Mouse (Mus musculus) adrenal gland, adult 2 months (tissue): Measurements from ENCODE around the gene Gpr146. TPM values are rescaled to one million over a fixed set of nuclear protein-coding genes. Genes with fewer than 3 reads are reported as not detected.

Experiments
- DNase-seq: peaks from one replicate; pipeline ENCODE4 v3.0.0; 2021
- polyA plus RNA-seq: library from polyadenylated mRNA; depleted of rRNA; stranded (reverse); fragments of >200 nt; gene quantifications from 2 replicates; pipeline ENCODE4 v1.2.3, GENCODE M21; 2012
- total RNA-seq, 2 experiments: library from RNA; stranded (reverse); gene quantifications; 2 replicates each; pipeline ENCODE4 v1.2.3; 2021

The Gpr146 gene
- total and polyA plus RNA-seq, 3 experiments, result 9.2 to 31.4 (median 21.2) TPM

DNA sequence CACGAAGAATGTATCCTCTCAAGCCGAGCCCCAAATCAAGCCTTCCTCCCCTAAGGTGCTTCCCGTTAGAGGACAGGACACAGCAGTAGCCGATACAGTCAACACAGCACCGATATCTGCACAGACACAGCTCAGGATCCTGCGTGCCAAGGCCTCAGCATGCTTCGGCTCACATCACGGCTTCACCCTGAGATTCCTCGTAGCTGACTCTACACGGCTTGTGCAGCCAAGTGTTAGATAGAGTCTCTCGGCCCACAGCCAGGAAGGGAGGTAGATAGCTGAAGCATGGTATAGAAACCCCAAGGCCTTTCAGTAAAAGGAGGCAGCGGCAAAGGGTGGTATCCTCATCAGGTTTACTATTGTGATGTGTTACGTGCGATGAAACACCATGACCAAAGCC lies 22.5 kb downstream of the Gpr146 start:
- DNase-seq, result no peak

DNA sequence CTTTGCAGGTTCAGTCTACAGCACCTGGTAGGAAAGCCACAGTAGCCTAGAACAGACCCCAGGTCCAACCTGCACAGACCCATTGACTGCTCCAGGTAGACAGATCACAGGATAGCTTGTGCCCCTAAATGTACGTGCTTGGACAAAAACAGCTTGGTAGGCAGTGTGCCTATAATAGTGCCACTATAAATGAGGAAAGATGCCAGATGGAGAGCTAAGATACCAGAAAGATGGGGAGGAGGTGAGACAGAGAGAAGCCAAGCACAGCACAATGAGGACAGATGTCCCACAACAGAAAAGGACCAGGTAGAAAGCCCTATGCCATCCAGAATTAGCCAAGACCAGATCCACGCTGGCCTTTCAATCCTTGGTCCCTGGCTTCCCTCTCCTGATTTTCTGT lies 24.6 kb downstream of the Gpr146 start:
- no peak for DNase-seq

DNA sequence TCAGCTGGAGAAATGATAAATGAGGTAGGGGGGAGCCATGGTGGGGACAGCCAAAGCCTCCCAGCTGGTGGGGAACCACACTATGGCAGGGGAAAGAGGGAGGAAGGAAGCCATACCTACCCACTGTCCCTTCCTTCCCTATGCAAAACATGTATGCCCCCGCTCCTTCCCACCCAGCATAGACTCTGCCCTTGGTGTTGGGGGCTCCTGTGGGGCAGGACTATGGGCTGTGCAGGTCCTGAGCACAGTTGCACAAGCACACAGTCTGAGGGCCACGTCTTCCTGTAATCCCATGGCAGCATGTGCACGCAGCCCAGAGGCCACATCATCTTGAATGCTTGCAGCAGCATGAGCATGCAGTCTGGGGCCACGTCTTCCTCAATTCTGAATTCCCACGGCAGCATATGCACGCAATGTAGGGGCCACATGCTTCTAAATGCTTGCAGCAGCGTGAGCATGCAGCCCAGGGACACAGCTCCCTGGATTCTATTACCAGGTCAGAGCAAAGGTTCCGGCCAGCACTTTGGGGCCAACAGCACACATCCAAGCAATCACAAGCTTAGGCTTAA lies 26.3 kb downstream of the Gpr146 start:
- DNase-seq, result no peak

DNA sequence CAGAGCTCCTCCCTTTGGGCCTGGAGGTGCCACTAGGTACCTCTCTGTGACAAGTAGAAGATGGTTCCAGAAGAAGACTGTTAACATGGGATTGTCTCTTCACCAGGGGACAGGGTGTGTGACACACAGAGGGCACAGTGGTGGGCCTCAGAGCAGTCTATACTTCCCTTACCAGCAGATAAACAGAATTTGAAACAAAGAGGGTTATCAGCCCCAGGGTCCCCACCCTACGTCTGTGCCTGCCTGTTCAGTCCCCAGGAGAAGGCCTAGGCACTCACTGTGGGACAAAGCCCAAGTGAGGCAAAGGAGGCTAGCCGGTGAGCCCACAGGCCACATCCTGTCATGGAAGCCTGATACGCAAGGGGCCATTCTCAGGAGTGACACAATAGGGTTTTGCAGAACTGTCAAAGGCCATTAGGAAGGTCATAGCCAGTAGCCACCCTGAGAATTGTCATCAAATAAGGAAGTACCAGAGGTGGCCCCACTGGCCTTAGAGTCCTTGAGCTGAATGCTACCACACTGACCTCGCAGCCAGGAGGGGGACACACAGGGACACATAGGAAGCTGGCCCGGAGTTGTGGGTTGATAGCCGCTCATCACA lies 27.4 kb downstream of the Gpr146 start, which contains the start of gene C130050O18Rik:
TSS of gene C130050O18Rik (plus strand) at position 480 of the 601 bp plus-strand sequence.
- no peak for DNase-seq

DNA sequence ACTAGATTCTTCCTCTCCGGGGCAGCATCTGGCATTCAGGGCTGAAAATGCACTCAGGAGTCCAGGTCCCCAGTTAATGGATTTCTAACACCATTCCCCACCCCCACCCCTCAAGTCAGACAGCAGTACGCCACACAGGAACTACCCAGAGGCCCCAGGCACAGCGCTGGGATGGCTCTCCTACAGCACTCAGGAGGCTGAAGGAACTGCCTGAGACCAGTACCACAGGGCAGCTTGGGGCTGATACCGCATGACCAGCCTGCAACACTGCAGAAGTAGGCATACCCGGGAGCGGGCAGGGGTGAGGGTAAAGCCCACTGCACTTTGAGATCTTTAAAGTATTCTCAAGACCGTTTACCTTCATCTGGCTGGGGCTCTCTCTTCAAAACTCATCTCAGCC lies 28.0 kb downstream of the Gpr146 start:
- no peak for DNase-seq

DNA sequence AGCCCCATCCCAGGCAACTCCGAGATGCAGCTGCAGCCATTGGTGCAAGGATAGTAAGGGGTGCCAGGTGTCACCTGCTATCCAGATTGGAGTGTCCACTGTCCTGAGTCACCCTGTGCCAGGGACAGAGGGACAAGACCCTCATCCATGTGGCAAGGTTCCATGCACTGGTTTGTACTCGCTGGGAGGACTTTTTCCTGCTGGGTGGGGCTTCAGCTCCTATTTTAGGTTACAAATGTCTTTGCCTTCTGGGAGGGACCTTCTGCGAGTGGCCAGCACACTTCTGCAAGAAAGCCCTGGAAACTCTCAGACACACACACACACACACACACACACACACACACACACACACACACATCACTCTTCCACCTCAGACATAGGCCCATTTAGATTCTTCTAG lies 28.5 kb downstream of the Gpr146 start:
- DNase-seq, result no peak

DNA sequence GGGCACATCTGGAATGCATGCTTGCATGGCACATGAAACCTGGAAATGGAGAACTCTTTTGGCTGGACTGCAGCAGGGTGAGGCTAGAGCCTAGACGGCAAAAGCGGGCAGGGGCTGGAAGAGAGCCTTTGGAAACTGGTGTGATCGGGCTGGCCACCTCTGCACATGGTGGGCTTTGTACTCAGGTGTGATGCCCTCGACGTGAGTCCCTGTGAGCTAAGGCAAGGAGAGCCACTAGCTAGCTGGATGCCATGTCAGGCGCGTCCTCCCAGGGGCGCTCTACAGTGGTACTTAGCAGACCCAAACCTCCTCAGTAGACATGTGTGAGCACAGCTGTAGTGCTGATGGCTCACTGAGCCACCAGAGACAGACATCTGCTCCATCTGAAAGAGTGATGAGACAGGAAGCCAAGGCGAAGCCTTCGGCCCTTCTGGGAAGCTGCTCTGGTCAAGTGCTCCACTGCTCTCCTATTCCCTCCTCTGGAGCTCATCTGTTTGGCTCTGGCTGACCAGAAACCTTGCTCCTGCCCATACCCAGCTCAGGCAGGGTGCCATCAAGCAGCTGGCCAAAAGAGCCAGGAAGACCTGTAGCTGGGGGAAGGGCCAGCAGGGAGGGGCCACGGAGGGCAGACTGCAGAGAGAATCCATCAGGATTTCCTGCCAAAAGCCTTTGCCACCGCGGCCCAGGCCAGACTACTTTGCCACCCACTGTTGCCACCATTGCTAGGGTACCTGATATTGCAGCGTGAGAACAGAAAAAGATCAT lies 29.8 kb downstream of the Gpr146 start:
- peak; percentile 65 for DNase-seq

DNA sequence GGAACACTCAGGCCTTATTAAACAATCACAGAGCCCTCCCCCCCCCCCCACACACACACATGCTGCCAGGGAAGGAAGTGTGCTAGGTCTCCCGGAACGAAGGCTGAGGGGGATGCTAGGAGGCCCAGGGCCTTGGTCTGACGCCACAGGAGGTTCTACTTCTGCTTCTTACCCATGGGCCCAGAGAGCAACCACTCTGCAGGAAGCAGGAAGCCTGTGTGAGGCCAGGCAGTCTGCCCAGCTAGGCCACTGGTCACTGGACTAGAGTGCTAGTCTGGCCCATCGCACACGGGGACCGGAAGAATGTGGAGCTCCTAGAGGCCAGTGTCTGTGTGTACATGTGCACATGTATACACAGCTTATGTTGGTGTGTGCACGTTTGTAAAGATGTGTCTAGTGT lies 31.0 kb downstream of the Gpr146 start:
- no peak for DNase-seq

DNA sequence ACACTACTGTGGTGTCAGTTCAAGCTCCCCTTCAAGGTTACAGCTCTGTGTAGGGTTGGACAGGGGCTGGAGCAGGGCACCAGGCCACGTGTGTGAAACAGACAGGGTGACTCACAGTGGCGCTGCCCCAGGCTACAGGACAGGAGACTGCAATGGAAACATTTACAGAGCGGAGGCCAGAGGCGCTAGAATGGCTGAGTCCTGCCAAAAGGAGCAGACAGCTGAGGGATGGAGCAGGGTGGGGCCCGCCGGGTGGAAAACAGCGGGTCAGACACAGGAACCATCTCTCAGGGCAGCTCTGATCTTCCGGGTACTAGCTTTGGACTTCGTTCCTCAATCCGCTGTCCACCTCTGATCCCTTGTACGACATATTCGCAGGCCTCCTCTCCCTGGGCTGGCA lies 31.9 kb downstream of the Gpr146 start:
- peak; percentile 93 for DNase-seq

DNA sequence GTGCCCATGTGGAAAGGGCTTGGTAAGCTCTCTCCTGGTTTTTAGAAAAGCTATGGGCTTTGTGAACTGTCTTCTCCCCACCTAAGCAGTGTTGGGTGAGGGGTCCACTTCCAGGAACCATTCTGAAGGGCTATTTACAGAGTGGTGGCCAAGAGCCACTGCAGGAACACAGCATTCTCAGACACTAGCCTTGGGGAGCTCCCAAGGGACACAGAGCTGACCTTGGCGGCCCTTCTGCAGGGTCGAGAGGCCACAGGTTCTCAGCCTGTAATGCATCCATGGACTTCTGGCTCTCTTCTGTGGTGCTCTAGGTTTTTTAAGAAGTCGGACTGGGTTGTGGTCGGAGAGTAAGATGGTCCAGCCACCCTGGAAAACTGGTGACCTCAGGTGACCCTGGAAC lies 32.6 kb downstream of the Gpr146 start:
- no peak for DNase-seq

DNA sequence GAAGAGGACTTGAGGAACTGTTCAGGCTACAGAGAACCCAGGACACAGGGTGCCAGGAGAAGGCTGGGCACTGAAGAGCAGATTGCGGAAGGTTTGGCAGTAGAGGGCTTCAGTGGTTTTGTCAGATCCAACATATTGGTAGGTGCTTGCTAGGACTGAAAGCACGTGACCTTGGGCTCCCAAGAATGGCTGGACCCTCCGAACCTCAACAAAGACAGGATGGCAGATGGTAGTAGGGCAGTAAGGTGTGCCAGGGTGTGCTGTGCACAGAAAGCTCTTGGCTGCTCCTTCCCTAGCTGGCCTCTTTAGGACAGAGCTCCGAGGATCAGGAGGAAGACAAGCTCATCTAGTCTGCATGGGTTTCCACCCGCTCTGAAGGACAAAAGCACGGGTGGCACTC lies 33.6 kb downstream of the Gpr146 start:
- no peak for DNase-seq

DNA sequence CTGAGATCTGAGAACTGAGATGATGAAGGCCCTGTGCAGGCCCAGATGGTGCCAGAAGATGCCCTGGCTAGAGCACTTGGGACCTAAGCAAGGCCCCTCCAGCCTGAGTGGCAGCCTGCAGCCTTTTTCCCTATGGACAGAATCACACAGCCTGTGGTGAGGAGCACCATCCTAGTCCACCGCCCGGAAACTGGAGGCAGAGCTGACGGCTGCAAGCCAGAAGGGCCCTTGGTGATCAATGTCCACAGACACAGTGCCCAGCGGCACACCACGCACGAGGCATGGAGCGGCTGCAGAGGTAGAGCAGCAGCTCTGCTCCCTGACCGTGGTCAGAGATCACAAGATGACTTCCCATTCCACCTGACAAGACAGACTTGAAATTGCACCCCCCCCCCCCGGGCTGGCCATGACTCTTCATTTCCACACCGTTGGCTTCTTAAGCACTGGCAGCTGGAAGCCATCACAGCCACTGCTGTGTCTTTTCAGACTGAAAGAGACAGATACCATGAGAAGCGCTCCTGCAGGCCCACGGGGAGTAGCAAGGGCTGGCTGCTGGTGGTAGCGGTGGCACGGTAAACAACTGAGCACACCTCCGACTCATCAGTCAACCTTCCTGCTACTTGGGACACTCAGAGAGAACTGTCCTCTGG lies 34.3 kb downstream of the Gpr146 start:
- DNase-seq, result no peak

DNA sequence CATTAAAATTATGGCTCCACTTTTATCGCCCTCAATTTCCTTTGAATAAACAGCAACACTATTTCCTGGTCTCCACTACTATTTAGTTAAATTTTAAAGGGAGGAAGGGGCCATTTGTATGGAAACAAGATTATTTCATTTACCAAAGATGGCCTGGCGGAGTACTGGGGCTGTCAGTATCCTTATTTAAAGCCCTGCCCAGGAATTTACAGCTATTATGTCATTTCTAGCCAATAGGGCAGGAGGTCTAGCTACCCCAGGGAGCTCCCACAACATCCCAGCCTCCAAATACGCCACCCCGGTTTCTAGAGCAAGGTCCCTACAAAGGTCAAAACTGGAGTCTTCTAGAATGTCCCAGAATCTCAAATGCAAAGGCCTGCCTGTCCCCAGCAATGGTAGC lies 36.0 kb downstream of the Gpr146 start:
- DNase-seq, result no peak

DNA sequence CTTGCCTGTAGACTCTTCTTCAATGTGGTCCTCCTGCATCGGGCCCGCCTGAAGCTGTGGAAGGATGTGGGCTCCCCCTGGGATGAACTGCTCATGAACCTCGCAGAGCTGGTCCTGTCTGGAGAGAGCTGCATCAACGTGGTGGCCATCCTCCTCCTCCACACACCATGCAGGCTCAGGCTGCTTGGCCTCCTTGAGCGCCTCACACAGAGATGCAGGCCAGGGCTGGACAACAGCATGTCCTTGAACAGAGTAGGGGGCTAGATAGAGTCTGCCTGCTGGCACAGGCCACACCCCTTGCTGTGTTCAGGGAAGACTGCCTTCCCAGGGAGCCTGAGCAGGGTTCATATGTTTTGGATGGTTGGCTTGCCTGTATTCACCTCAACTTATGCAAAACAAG lies 37.5 kb downstream of the Gpr146 start:
- DNase-seq, result no peak

DNA sequence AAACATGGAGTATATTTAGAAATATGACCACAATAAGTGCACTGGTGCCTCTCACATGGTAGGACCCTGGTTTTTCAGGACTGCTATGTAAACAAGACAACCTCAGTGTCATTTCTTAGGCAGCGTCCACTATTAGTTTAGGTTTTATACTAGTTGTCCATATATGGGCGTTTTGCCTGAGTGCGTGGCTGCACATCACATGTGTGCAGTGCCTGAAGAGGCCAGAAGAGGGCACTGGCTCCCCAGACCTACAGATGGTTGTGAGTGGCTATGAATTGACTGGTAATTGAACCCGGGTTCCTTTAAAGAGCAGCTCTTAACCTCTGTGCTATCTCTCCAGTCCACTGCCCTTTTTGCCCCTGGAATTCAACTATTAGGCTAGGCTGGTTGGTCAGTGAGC lies 39.4 kb downstream of the Gpr146 start:
- DNase-seq, result no peak

DNA sequence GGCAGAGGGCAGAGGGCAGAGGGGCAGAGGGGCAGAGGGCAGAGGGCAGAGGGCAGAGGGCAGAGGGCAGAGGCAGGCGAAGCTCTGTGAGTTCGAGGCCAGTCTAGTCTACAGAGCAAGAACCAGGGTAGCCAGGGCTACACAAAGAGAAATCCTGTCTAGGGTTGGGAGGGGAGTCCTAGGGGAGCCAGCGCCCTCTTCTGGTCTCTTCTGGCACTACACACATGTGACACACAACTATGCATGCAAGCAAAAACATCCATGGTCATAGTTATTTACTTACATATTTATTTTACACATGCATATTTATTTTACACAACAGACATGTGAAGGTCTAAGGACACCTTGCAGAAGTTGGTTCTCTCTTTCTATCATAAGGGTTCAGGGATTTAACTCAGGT lies 40.0 kb downstream of the Gpr146 start:
- no peak for DNase-seq

DNA sequence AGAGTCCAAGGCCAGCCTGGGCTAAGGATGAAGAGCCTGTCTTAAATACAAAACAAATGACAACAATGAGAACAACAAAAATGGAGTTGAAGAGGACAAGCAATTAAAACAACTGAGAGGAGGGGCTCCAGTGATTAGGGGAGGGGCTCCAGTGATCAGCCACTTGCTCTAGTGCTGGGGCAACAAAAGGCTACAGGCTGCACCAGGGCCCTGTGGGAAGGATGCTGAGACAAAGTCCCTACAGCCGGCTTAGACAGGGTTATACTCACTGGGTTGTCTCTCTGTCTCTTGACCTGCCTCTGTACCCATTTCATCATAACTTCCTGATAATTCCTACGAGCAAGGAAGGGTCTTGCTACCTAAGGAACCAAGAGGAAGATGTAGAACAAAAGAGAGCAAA lies 40.6 kb downstream of the Gpr146 start:
- no peak for DNase-seq

DNA sequence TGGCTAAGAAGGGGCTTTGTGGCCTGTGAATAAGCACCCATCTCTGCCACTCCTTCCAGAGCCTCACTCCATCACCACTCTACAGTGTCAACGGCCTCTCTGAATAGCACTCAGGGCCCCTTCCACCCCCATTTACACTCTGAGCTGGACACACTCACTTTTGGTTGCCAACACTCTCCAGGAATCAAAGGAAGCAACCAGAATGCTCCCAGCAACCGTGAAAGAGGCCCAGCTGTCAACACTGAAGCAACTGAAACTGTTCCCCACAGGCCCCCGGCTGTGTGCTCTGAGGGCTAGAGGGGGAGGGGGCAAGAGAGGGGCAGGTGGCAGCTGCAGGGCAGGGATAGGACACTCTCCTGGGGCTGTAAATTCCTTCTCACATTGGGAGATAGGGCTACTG lies 41.1 kb downstream of the Gpr146 start:
- DNase-seq, result no peak

DNA sequence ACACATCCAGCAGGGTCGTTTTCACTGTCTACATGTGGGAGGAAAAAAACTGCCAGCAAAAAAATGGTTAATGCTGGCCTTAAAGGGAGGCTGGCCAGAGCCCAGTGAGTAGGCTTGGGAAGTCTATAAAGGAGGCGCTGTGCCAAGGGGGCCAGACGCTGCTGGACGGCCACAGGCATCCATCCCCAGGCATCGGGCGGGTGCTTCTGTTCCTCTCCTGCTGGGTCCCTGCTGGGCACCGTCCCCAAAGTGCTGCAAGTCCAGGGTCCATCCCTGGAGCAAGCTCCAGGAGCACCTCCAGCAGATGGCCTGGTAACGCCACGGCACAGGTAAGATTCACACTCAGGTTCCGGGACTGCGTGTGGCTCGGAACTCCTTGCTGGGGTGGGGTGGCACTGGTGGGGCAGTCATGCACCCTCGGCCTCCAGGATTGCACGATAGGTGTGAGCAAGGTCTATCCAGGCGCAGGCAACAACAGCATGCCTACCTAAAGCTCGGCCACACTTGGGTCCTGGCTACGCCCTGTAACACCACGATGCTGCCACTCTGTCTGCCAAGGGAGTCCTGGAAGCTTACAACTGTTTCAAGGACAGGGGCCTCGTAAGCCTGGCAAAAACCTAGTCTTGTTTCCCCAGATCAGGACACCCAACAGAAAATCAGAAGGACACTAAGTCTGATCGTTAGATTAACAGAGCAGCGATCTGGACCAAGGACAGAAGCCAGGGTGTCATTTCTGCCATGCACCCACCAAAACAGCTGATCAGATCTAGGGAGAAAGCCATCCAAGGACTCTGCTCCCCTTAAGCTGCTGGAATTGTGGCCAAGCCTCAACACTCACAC lies 45.7 kb downstream of the Gpr146 start, which contains the start of gene Gper1:
TSS of gene Gper1 (plus strand) at position 126 of the 840 bp plus-strand sequence.
- peak; percentile 46 for DNase-seq

DNA sequence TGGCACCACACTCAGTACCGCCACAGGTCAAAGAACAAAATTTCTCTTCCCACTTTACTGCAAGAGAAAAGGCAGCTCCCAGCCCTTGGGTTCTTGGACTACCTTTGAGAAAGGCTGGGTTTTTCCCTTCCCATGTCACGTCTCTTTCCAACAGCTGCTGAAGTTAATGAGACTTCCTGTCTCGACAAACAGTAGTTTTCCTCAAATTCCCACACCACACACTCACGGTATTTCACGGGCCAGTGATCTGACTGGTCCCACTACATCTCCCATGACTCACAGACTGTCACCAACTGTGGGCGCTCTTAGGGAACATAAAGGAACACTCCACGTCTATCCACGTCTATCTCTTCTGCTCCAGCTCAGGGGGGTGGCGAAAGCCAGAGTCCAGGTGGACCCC lies 47.7 kb downstream of the Gpr146 start:
- DNase-seq, result no peak

DNA sequence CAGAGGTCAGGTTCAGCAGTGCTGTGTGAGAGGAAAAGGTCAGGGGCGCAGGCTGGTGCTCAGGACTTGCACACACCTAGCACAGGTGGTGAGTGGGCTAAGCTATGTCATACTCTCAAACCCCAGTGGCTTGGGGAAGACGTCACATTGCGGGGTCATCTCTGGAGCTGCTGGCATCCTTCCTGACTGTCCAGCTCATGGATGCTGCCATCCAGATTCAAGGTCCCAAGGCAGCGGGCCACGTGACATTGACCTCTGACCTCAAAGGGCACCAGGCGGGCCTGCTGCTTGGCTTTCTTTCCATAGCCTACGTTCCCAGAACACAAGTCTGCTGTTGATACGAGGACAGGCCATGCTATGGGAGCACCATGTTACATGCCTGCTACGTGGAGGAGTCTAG lies 49.5 kb downstream of the Gpr146 start:
- peak; percentile 59 for DNase-seq

DNA sequence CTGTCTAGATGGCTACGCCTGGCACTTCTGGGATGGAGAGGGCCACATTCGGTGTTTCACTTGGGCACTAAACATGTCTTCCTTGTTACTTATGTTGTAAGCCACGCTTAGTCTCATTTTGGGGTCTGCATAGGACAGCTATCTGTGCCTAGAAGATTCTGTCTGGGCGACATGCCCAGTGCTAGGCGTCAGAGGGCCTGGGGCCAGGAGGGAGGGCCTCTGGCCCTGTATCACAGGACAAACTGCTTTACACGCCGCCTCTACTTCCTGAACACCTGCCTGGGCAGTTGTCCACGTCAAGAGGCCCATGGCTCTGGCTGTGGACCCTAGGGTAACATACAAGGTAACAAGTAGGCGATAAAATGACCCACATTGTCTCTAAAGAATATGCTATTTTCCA lies 50.5 kb downstream of the Gpr146 start:
- no peak for DNase-seq
